Mouse (Mus musculus): ENCODE measurements around the gene Ptchd4. TPM values are rescaled to one million over a fixed set of nuclear protein-coding genes. Genes with fewer than 3 reads are reported as not detected.

The Ptchd4 gene
- total RNA-seq, 4 experiments from 2014 or later, result 0.08 to 0.18 TPM; not detected in 2

DNA sequence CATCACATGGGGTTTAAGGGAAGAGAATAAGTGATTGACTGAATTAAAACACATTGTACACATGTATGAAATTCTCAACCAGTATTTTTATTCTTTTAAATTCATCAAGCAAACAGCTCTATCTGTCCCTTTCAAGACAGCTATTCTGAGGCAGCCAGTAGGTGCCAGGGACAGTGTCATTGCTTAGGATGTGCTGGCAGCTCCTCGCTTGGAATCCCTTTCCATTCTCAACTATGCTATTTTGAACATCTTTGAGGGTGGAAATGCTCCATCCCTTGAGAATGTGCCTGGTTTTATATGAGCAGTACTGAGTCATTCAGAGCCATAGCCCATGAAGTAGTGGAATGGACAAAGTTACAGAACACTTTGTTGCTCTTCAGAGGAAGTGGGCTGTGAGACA is 112.2 kb downstream of the Ptchd4 start:
- DNase-seq (ENCODE audit: low spot score in 2 of 2), result no peak

DNA sequence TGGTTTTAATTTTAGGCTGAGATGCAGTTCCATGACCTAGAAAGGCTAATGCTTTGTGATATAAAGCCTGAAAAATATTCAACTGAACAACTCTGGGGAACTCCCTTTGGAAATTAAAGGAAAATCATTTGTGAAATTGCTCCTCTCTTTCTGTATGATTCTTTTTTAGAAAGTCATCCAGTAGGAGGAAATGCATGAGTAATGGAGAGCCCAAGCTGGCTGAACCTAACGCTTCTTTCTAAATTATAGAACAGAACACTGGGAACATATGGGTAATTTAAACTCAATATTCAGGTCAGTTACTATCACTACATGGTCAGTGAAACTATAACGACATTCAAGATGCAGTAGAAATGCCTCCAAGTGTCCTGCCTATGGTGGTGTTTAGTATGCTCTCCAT is 114.6 kb downstream of the Ptchd4 start:
- DNase-seq (ENCODE audit: low spot score in 2 of 2), result no peak

DNA sequence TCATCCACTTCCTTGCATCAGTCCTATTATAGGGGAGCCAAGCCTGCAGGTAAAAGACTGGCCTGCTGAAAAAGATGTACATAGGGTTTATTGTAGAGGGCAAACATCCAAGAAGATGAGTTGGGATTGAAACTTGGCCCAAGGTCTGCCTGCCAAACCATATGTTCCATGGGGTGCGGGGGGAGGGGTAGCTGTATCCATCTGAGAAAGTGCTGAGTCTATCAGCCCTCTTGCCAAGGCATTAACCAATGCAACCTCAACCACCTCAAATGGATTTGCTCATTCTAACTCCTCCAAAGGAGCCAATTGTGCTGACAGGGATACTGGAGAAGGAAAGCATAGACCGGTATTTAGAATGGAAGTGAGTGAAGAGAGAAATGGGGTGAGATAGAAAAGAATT is 136.5 kb downstream of the Ptchd4 start:
- no peak for DNase-seq (ENCODE audit: low spot score in 2 of 2)

- no peak for DNase-seq (ENCODE audit: low spot score in 2 of 2)
Observed at GRCm38 (mm10) chr17:42456441-42456840, 140.7 kb downstream of the Ptchd4 start.

- DNase-seq (ENCODE audit: low spot score in 2 of 2), result no peak
Observed at GRCm38 (mm10) chr17:42462726-42463125, 147.0 kb downstream of the Ptchd4 start.

DNA sequence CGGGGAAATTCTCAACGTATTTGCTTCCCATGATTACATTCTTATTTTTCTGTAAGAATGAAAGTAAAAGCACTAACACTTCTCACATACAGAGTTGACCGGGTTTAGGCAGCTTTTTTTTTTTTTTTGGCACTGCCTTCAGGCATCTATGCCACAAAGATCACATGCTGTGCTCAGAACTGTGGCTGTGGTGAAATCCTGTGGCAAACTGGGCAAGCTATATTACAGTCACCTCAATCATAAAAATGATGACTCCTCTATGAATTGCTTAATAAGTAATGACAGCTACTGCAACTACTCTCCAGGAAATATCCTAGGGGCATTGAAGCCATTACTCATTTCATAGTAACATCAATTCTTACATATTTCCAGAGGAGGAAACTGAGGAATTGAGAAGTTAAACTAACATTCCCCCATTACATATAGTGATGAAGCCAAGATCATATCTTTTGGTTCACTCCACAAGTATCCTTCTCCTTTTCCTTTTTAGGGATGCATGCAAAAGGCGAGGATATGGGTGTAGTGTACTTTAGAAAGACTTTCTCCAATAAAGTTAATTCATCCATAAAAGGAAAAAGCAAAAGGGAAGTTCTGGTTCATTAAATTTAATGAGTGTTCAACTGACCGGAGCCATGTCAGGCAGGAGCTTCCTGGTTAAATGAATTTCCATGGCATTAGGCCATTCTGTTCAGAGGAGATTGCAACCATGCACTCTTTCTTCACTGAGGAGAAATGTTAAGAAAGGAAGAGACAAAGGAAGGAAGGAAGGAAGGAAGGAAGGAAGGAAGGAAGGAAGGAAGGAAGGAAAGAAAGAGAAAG is 164.6 kb downstream of the Ptchd4 start:
- DNase-seq (ENCODE audit: low spot score in 2 of 2), result no peak

- no peak for DNase-seq (ENCODE audit: low spot score in 2 of 2)
Observed at GRCm38 (mm10) chr17:42509356-42510262, 193.9 kb downstream of the Ptchd4 start.

- DNase-seq (ENCODE audit: low spot score in 2 of 2), result no peak
Observed at GRCm38 (mm10) chr17:42530147-42530546, 214.4 kb downstream of the Ptchd4 start.

DNA sequence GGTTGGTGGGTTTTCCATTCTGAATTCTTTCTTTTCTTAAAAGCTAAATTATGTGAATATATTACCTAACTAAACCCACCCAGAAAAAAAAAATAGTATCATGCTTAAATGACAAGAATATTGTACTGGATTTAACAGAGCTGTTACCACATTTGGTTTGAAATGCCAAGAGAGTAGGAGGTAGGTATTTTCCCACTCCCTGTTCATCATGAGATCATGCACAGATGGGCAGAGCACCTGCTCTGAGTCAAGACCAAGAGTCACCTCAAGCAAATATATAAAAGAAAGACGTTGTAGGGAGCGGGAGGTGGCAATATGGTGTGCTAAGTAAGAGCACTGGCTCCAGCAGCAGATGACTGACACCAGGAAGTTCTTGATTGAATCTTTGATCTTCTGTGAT is 233.8 kb downstream of the Ptchd4 start:
- no peak for DNase-seq (ENCODE audit: low spot score in 2 of 2)

Data from gastrocnemius, adult 8-10 months (tissue).